Mouse (Mus musculus): ENCODE data around the gene Foxn2. TPM values are rescaled to one million over a fixed set of nuclear protein-coding genes. Genes with fewer than 3 reads are reported as not detected.
"Not testable (repeated sequence)": the region's sequence is repeated elsewhere in the genome, so short reads cannot be mapped to it uniquely, and the experiment has no call there.

The Foxn2 gene
- polyA plus RNA-seq, 1 experiment from 2014 or later: 13.4 TPM

GRCm38 (mm10) chr17:88458079-88458478 is 17.6 kb downstream of the Foxn2 start:
- H3K9me3 ChIP-seq (replicated peaks): no peaks in the 10 kb centered on the region
- no peaks in the 10 kb centered on the region for H3K4me1 ChIP-seq
- H3K4me2 ChIP-seq (replicated peaks): no peak overlapping the region
- H3K4me3 ChIP-seq: no peak overlapping the region
- no peak overlapping the region for H3K9ac ChIP-seq
- no peak overlapping the region for H3K27ac ChIP-seq
- peaks cover 5% of the 10 kb centered on the region; the same call in 1 of the 2 replicates for H3K36me3 ChIP-seq
- WGBS: 95% methylated on average over 3 of the region's 3 CpGs
- ATAC-seq (ENCODE audit: low FRiP score): no peak
- no peaks in the 10 kb centered on the region for H3K27me3 ChIP-seq

DNA sequence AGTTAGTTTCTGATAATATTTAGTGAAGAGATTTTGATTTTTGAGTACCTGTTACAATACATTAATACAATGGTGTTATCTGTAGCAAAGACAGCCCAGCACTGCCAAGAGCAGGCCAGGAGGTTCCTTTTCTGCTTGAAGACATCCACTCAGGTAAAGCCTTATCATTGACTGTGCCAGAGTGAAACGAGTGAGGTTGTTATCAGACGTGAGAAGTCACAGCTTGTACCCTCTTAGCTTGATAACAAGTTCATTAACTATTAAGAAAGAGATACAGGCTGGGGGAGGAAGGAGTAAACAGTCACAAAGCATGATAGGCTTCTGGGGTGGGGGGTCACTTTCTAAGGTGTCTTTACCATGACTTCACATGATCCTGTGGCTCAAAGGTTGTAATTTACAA is 19.0 kb downstream of the Foxn2 start:
- H3K27ac ChIP-seq: no peak overlapping the region
- ATAC-seq (ENCODE audit: low FRiP score): no peak

GRCm38 (mm10) chr17:88459916-88460901 is 19.7 kb downstream of the Foxn2 start:
- Histone ChIP-seq H3K9ac (no peak overlapping the region), H3K27me3 (no peaks in the 10 kb centered on the region), H3K4me2 (replicated peaks) (no peak overlapping the region), H3K9me3 (replicated peaks) (no peaks in the 10 kb centered on the region), H3K4me3 (no peak overlapping the region), H3K27ac (no peak overlapping the region), H3K4me1 (no peaks in the 10 kb centered on the region), H3K36me3 (peaks cover 6% of the 10 kb centered on the region; the same call in 1 of the 2 replicates)
- WGBS: 95% methylated on average over 7 of the region's 7 CpGs
- ATAC-seq (ENCODE audit: low FRiP score): no peak

More for the DNA sequence above, 19.0 kb downstream of the Foxn2 start:
- H3K4me2 ChIP-seq (replicated peaks): no peak overlapping the region
- H3K27me3 ChIP-seq: no peaks in the 10 kb centered on the region
- no peaks in the 10 kb centered on the region for H3K9me3 ChIP-seq (replicated peaks)
- no peaks in the 10 kb centered on the region for H3K4me1 ChIP-seq
- peaks cover 6% of the 10 kb centered on the region; the same call in 1 of the 2 replicates for H3K36me3 ChIP-seq
- no peak overlapping the region for H3K4me3 ChIP-seq
- no peak overlapping the region for H3K9ac ChIP-seq
- 76% methylated on average over 2 of the region's 2 CpGs for WGBS

DNA sequence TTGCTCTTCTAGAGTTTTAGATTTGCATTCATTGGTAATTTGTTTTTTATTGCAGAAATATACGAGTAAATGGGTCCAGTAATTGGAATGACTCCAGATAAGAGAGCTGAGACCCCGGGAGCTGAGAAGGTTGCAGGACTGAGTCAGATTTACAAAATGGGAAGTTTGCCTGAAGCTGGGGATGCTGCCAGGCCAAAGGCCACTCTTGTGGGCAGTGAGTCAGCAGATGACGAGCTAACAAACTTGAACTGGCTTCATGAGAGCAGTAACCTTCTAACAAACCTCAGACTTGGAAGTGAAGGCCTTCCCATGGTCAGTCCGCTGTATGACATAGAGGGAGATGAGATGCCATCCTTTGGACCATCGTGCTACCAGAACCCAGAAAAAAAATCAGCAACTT is 22.1 kb downstream of the Foxn2 start:
- no peaks in the 10 kb centered on the region for H3K27me3 ChIP-seq
- H3K4me3 ChIP-seq: no peak overlapping the region
- no peaks in the 10 kb centered on the region for H3K9me3 ChIP-seq (replicated peaks)
- no peak for ATAC-seq (ENCODE audit: low FRiP score)
- 92% methylated on average over 5 of the region's 5 CpGs for WGBS
- H3K27ac ChIP-seq: no peak overlapping the region
- no peaks in the 10 kb centered on the region for H3K4me1 ChIP-seq
- H3K4me2 ChIP-seq (replicated peaks): no peak overlapping the region
- peaks cover 6% of the 10 kb centered on the region; the same call in 1 of the 2 replicates for H3K36me3 ChIP-seq
- no peak overlapping the region for H3K9ac ChIP-seq

- Histone ChIP-seq H3K4me1 (no peaks in the 10 kb centered on the region), H3K4me3 (no peak overlapping the region), H3K27ac (no peak overlapping the region), H3K36me3 (peaks cover 11% of the 10 kb centered on the region), H3K4me2 (replicated peaks) (no peak overlapping the region), H3K9me3 (replicated peaks) (no peaks in the 10 kb centered on the region), H3K27me3 (no peaks in the 10 kb centered on the region), H3K9ac (no peak overlapping the region)
- ATAC-seq (ENCODE audit: low FRiP score): no peak
- 93% methylated on average over 1 of the region's 1 CpGs for WGBS
Observed at GRCm38 (mm10) chr17:88466591-88466990, 26.1 kb downstream of the Foxn2 start.

GRCm38 (mm10) chr17:88467696-88468095 is 27.2 kb downstream of the Foxn2 start:
- H3K9me3 ChIP-seq (replicated peaks): no peaks in the 10 kb centered on the region
- WGBS: 96% methylated on average over 6 of the region's 6 CpGs
- no peak for ATAC-seq (ENCODE audit: low FRiP score)
- H3K4me1 ChIP-seq: no peaks in the 10 kb centered on the region
- no peak overlapping the region for H3K4me3 ChIP-seq
- H3K27me3 ChIP-seq: no peaks in the 10 kb centered on the region
- peaks cover 15% of the 10 kb centered on the region for H3K36me3 ChIP-seq
- H3K27ac ChIP-seq: no peak overlapping the region
- H3K9ac ChIP-seq: no peak overlapping the region
- H3K4me2 ChIP-seq (replicated peaks): no peak overlapping the region

- not testable (repeated sequence) for H3K9ac ChIP-seq; H3K9me3 ChIP-seq (replicated peaks); H3K4me2 ChIP-seq (replicated peaks); H3K4me3 ChIP-seq; H3K27ac ChIP-seq; H3K4me1 ChIP-seq; H3K27me3 ChIP-seq; ATAC-seq (ENCODE audit: low FRiP score)
- 97% methylated on average over 5 of the region's 5 CpGs for WGBS
- H3K36me3 ChIP-seq: peaks cover 12% of the 10 kb centered on the region
Observed at GRCm38 (mm10) chr17:88468655-88469398, 28.3 kb downstream of the Foxn2 start.

GRCm38 (mm10) chr17:88473766-88474165 is 33.3 kb downstream of the Foxn2 start:
- Histone ChIP-seq H3K9me3 (replicated peaks) (no peaks in the 10 kb centered on the region), H3K9ac (no peak overlapping the region), H3K27ac (no peak overlapping the region), H3K4me1 (no peaks in the 10 kb centered on the region), H3K4me2 (replicated peaks) (no peak overlapping the region), H3K36me3 (peaks cover 12% of the 10 kb centered on the region), H3K27me3 (no peaks in the 10 kb centered on the region), H3K4me3 (no peak overlapping the region)
- ATAC-seq (ENCODE audit: low FRiP score): no peak
- 56% methylated on average over 2 of the region's 2 CpGs for WGBS

- no peak overlapping the region for H3K4me2 ChIP-seq (replicated peaks)
- no peaks in the 10 kb centered on the region for H3K4me1 ChIP-seq
- no peak overlapping the region for H3K4me3 ChIP-seq
- no peak overlapping the region for H3K9ac ChIP-seq
- ATAC-seq (ENCODE audit: low FRiP score): no peak
- H3K27me3 ChIP-seq: no peaks in the 10 kb centered on the region
- H3K27ac ChIP-seq: no peak overlapping the region
- no peaks in the 10 kb centered on the region for H3K36me3 ChIP-seq
- H3K9me3 ChIP-seq (replicated peaks): no peaks in the 10 kb centered on the region
- 93% methylated on average over 7 of the region's 7 CpGs for WGBS
Observed at GRCm38 (mm10) chr17:88477165-88477564, 36.7 kb downstream of the Foxn2 start.

GRCm38 (mm10) chr17:88477699-88478098 is 37.2 kb downstream of the Foxn2 start:
- ATAC-seq (ENCODE audit: low FRiP score): no peak
- Histone ChIP-seq H3K4me2 (replicated peaks) (no peak overlapping the region), H3K36me3 (no peaks in the 10 kb centered on the region), H3K9ac (no peak overlapping the region), H3K27ac (no peak overlapping the region), H3K27me3 (no peaks in the 10 kb centered on the region), H3K9me3 (replicated peaks) (no peaks in the 10 kb centered on the region), H3K4me3 (no peak overlapping the region), H3K4me1 (no peaks in the 10 kb centered on the region)

- Histone ChIP-seq H3K36me3 (no peaks in the 10 kb centered on the region), H3K4me3 (no peak overlapping the region), H3K27me3 (no peaks in the 10 kb centered on the region), H3K27ac (no peak overlapping the region), H3K4me2 (replicated peaks) (no peak overlapping the region), H3K4me1 (no peaks in the 10 kb centered on the region), H3K9me3 (replicated peaks) (no peaks in the 10 kb centered on the region), H3K9ac (no peak overlapping the region)
- 84% methylated on average over 13 of the region's 13 CpGs for WGBS
- no peak for ATAC-seq (ENCODE audit: low FRiP score)
Observed at GRCm38 (mm10) chr17:88479040-88479439, 38.5 kb downstream of the Foxn2 start.

DNA sequence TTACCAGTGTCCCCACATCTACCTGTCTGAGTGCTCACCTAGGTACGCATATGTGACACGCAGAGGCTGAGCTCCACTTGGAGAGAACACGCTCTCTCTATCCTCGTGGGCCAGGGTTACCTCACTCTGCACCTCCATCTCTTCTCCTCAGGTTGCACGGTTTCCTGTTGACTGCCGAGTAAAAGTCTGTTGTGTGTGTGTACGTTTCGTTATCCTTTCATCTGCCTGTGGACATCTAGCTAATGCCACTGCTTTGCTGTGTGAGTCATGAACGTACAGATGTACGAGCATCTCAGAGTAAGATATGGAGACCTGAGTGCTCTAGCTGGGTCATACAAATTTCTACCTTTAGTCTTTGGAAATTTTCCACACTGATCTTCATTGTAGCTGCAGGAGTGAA is 39.9 kb downstream of the Foxn2 start:
- no peak overlapping the region for H3K27ac ChIP-seq
- H3K36me3 ChIP-seq: no peaks in the 10 kb centered on the region
- no peak for ATAC-seq (ENCODE audit: low FRiP score)
- WGBS: 94% methylated on average over 10 of the region's 10 CpGs
- H3K27me3 ChIP-seq: no peaks in the 10 kb centered on the region
- no peak overlapping the region for H3K9ac ChIP-seq
- no peaks in the 10 kb centered on the region for H3K4me1 ChIP-seq
- no peak overlapping the region for H3K4me2 ChIP-seq (replicated peaks)
- H3K9me3 ChIP-seq (replicated peaks): no peaks in the 10 kb centered on the region
- no peak overlapping the region for H3K4me3 ChIP-seq

Measured in hindbrain, embryonic 12.5 days (tissue).